Mouse (Mus musculus): ENCODE results near the gene Gm26657.
A peak's percentile ranks its signal among the peaks of the same experiment; 100 is the strongest.

Gm26657 gene

GRCm38 (mm10) chr4:56740020-56740485, at the start of gene Gm26657:
Gm26657 (plus strand) TSS chr4:56740070.
- DNase-seq, result no peak

GRCm38 (mm10) chr4:56696401-56696800, 43.5 kb upstream of the Gm26657 start:
- no peak for DNase-seq

GRCm38 (mm10) chr4:56698671-56699070, 41.2 kb upstream of the Gm26657 start:
- no peak for DNase-seq

GRCm38 (mm10) chr4:56702234-56702633, 37.6 kb upstream of the Gm26657 start:
- no peak for DNase-seq

- DNase-seq, result no peak
Observed at GRCm38 (mm10) chr4:56713155-56713554, 26.7 kb upstream of the Gm26657 start.

GRCm38 (mm10) chr4:56716801-56717200, 23.1 kb upstream of the Gm26657 start:
- DNase-seq, result peak in 1 of 2 experiments; percentile 28

GRCm38 (mm10) chr4:56717932-56718331, 21.9 kb upstream of the Gm26657 start:
- DNase-seq, result no peak

GRCm38 (mm10) chr4:56718573-56719442, 21.1 kb upstream of the Gm26657 start:
- no peak for DNase-seq

GRCm38 (mm10) chr4:56719456-56719855, 20.4 kb upstream of the Gm26657 start:
- no peak for DNase-seq

- no peak for DNase-seq
Observed at GRCm38 (mm10) chr4:56720403-56720802, 19.5 kb upstream of the Gm26657 start.

- DNase-seq, result peak; percentile 63 to 71
Observed at GRCm38 (mm10) chr4:56721469-56721868, 18.4 kb upstream of the Gm26657 start.

GRCm38 (mm10) chr4:56722346-56722745, 17.5 kb upstream of the Gm26657 start:
- no peak for DNase-seq

- no peak for DNase-seq
Observed at GRCm38 (mm10) chr4:56723237-56723636, 16.6 kb upstream of the Gm26657 start.

GRCm38 (mm10) chr4:56725839-56726238, 14.0 kb upstream of the Gm26657 start:
- peak; percentile 42 for DNase-seq

GRCm38 (mm10) chr4:56740611-56741010, 741 bp downstream of the Gm26657 start:
- DNase-seq, result no peak

- no peak for DNase-seq
Observed at GRCm38 (mm10) chr4:56741041-56741493, 1.2 kb downstream of the Gm26657 start, which contains the start of gene Actl7b. Actl7b (minus strand) TSS chr4:56741443.

- DNase-seq, result no peak
Observed at GRCm38 (mm10) chr4:56742698-56743097, 2.8 kb downstream of the Gm26657 start.

- no peak for DNase-seq
Observed at GRCm38 (mm10) chr4:56743363-56744195, 3.7 kb downstream of the Gm26657 start, which contains the start of gene Actl7a. Actl7a (plus strand) TSS chr4:56743413.

GRCm38 (mm10) chr4:56746345-56746744, 6.5 kb downstream of the Gm26657 start:
- no peak for DNase-seq

- DNase-seq, result no peak
Observed at GRCm38 (mm10) chr4:56747456-56747855, 7.6 kb downstream of the Gm26657 start.

GRCm38 (mm10) chr4:56756021-56756420, 16.2 kb downstream of the Gm26657 start:
- DNase-seq, result no peak

GRCm38 (mm10) chr4:56756966-56757600, 17.2 kb downstream of the Gm26657 start:
- no peak for DNase-seq

- DNase-seq, result no peak
Observed at GRCm38 (mm10) chr4:56757693-56758092, 17.8 kb downstream of the Gm26657 start.

Data from cerebellum, postnatal 10 days (tissue).